Mouse (Mus musculus) MEL (cell line): ENCODE measurements at regions not wholly inside any gene's neighbourhood (a gene's known extent, or its start where the extent isn't known, plus 50 kb on each side); places are given as distances from the start of the nearest gene placed in this dataset.

Experiments
- DNase-seq: peaks from one replicate; pipeline ENCODE4 v3.0.0; 2011; ENCODE audit warnings: low read depth, low spot score
- H3K27ac ChIP-seq: 2 replicates; pipeline ENCODE4 v1.5.1; 2012; ENCODE audit warnings: low read depth, mild to moderate bottlenecking, control low read depth, low read length, moderate library complexity; ENCODE audit not compliant: control insufficient read depth
- H3K27me3 ChIP-seq, 2 experiments: fragments of 150-350 bp in 1 of 2; sonication (generic) in 1 of 2; 2 replicates each; pipeline ENCODE4 v1.6.1; 2012; ENCODE audit warnings: low read length in 2 of 2, mild to moderate bottlenecking in 2 of 2, improper control_type of control experiment in 1 of 2, moderate library complexity in 1 of 2; ENCODE audit not compliant: insufficient read depth in 2 of 2, control insufficient read depth in 1 of 2
- H3K36me3 ChIP-seq, 2 experiments: 2 replicates each; pipeline ENCODE4 v1.6.1; 2012 to 2014; ENCODE audit warnings: low read length in 2 of 2, improper control_type of control experiment in 1 of 2, inconsistent platforms in 1 of 2, mild to moderate bottlenecking in 1 of 2; ENCODE audit not compliant: insufficient read depth in 2 of 2, control insufficient read depth in 1 of 2
- H3K4me1 ChIP-seq, 2 experiments: fragments of 150-350 bp in 1 of 2; sonication (generic) in 1 of 2; 2 replicates each; pipeline ENCODE4 v1.6.1; 2012; ENCODE audit warnings: low read length in 2 of 2, improper control_type of control experiment in 1 of 2, mild to moderate bottlenecking in 1 of 2; ENCODE audit not compliant: insufficient read depth in 2 of 2, control insufficient read depth in 1 of 2
- H3K4me3 ChIP-seq, 2 experiments: fragments of 150-350 bp in 1 of 2; sonication (generic) in 1 of 2; 2 replicates each; pipeline ENCODE4 v1.5.1; 2012; ENCODE audit warnings: low read depth in 2 of 2, low read length in 2 of 2, mild to moderate bottlenecking in 2 of 2, moderate library complexity in 2 of 2, control low read depth in 1 of 2, improper control_type of control experiment in 1 of 2; ENCODE audit not compliant: control insufficient read depth in 1 of 2, insufficient read depth in 1 of 2
- H3K79me2 ChIP-seq: 2 replicates; pipeline ENCODE4 v1.6.1; 2012; ENCODE audit warnings: mild to moderate bottlenecking, low read length, moderate library complexity; ENCODE audit not compliant: control insufficient read depth, poor library complexity, insufficient read depth
- H3K9ac ChIP-seq: 2 replicates; pipeline ENCODE4 v1.6.1; 2012; ENCODE audit warnings: low read depth, mild to moderate bottlenecking, control low read depth, low read length, moderate library complexity; ENCODE audit not compliant: control insufficient read depth, poor library complexity, severe bottlenecking
- H3K9me3 ChIP-seq: fragments of 150-350 bp; sonication (generic); replicated peaks from 2 replicates; pipeline ENCODE4 v1.6.1; 2012; ENCODE audit warnings: mild to moderate bottlenecking, low read length, improper control_type of control experiment, moderate library complexity; ENCODE audit not compliant: insufficient read depth
- CHD1 ChIP-seq: IDR thresholded peaks from 2 replicates; pipeline ENCODE4 v1.6.1; 2012; ENCODE audit warnings: low read depth, mild to moderate bottlenecking, inconsistent platforms, low read length, improper control_type of control experiment
- CHD2 ChIP-seq: IDR thresholded peaks from 2 replicates; pipeline ENCODE4 v1.6.1; 2011; ENCODE audit warnings: low read length, improper control_type of control experiment
- ETS1 ChIP-seq: IDR thresholded peaks from 2 replicates; pipeline ENCODE4 v1.6.1; 2012; ENCODE audit warnings: low read depth, mild to moderate bottlenecking, inconsistent platforms, low read length, improper control_type of control experiment, moderate library complexity
- GABPA ChIP-seq: IDR thresholded peaks from 2 replicates; pipeline ENCODE4 v1.6.1; 2012; ENCODE audit warnings: low read depth, mild to moderate bottlenecking, inconsistent platforms, low read length, improper control_type of control experiment, moderate library complexity
- KAT2A ChIP-seq: conservative IDR thresholded peaks from 2 replicates; pipeline ENCODE4 v1.6.1; 2012; ENCODE audit warnings: low read depth, low read length, improper control_type of control experiment, inconsistent platforms
- MAFK ChIP-seq: IDR thresholded peaks from 2 replicates; pipeline ENCODE4 v1.6.1; 2011; ENCODE audit warnings: low read depth, mild to moderate bottlenecking, low read length, improper control_type of control experiment, borderline replicate concordance
- MEF2A ChIP-seq: IDR thresholded peaks from 2 replicates; pipeline ENCODE4 v1.6.1; 2014; ENCODE audit warnings: low read depth, mild to moderate bottlenecking, inconsistent platforms, low read length, improper control_type of control experiment; ENCODE audit not compliant: poor library complexity, insufficient replicate concordance, severe bottlenecking; ENCODE audit errors: extremely low read depth
- MYB ChIP-seq: IDR thresholded peaks from 2 replicates; pipeline ENCODE4 v1.6.1; 2011; ENCODE audit warnings: mild to moderate bottlenecking, low read depth, low read length, improper control_type of control experiment
- MYC ChIP-seq: IDR thresholded peaks from 2 replicates; pipeline ENCODE4 v1.6.1; 2011; ENCODE audit warnings: low read depth, mild to moderate bottlenecking, low read length, improper control_type of control experiment, moderate library complexity
- NELFE ChIP-seq: IDR thresholded peaks from 2 replicates; pipeline ENCODE4 v1.6.1; 2011; ENCODE audit warnings: low read depth, low read length, improper control_type of control experiment
- POLR2A ChIP-seq, 2 experiments: IDR thresholded peaks; 2 replicates each; pipeline ENCODE4 v1.6.1; 2011 to 2012; ENCODE audit warnings: low read length in 2 of 2, mild to moderate bottlenecking in 2 of 2, control low read depth in 1 of 2, improper control_type of control experiment in 1 of 2, low read depth in 1 of 2, moderate library complexity in 1 of 2; ENCODE audit not compliant: control insufficient read depth in 1 of 2, insufficient read depth in 1 of 2, poor library complexity in 1 of 2
- POLR2AphosphoS2 ChIP-seq: IDR thresholded peaks from 2 replicates; pipeline ENCODE4 v1.6.1; 2011; ENCODE audit warnings: low read length, improper control_type of control experiment
- POLR2AphosphoS5 ChIP-seq: IDR thresholded peaks from 2 replicates; pipeline ENCODE4 v1.6.1; 2012; ENCODE audit warnings: low read depth, borderline replicate concordance, mild to moderate bottlenecking, inconsistent platforms, low read length, moderate library complexity, mixed read lengths
- RCOR1 ChIP-seq: IDR thresholded peaks from 2 replicates; pipeline ENCODE4 v1.6.1; 2012; ENCODE audit warnings: low read depth, mild to moderate bottlenecking, inconsistent platforms, low read length, improper control_type of control experiment
- SIN3A ChIP-seq: IDR thresholded peaks from 2 replicates; pipeline ENCODE4 v1.6.1; 2012; ENCODE audit warnings: low read length, improper control_type of control experiment, inconsistent platforms
- SMC3 ChIP-seq: IDR thresholded peaks from 2 replicates; pipeline ENCODE4 v1.6.1; 2011; ENCODE audit warnings: low read depth, low read length, improper control_type of control experiment
- TAL1 ChIP-seq: IDR thresholded peaks from 2 replicates; pipeline ENCODE4 v1.6.1; 2012; ENCODE audit warnings: mild to moderate bottlenecking, inconsistent platforms, low read length, moderate library complexity, mixed read lengths
- TBP ChIP-seq: IDR thresholded peaks from 2 replicates; pipeline ENCODE4 v1.8.0; 2011; ENCODE audit warnings: low read depth, low read length, improper control_type of control experiment
- UBTF ChIP-seq: IDR thresholded peaks from 2 replicates; pipeline ENCODE4 v1.6.1; 2012; ENCODE audit warnings: low read depth, mild to moderate bottlenecking, inconsistent platforms, low read length, improper control_type of control experiment, moderate library complexity, borderline replicate concordance; ENCODE audit not compliant: insufficient read depth
- USF1 ChIP-seq: IDR thresholded peaks from 2 replicates; pipeline ENCODE4 v1.6.1; 2014; ENCODE audit warnings: low read depth, mild to moderate bottlenecking, inconsistent platforms, low read length, improper control_type of control experiment, moderate library complexity
- USF2 ChIP-seq, 2 experiments: IDR thresholded peaks; 2 replicates each; pipeline ENCODE4 v1.6.1; 2011 to 2012; ENCODE audit warnings: improper control_type of control experiment in 2 of 2, low read length in 2 of 2, borderline replicate concordance in 1 of 2, inconsistent platforms in 1 of 2, low read depth in 1 of 2, mild to moderate bottlenecking in 1 of 2; ENCODE audit not compliant: insufficient read depth in 1 of 2
- ZC3H11A ChIP-seq: IDR thresholded peaks from 2 replicates; pipeline ENCODE4 v1.6.1; 2012; ENCODE audit warnings: low read depth, mild to moderate bottlenecking, inconsistent platforms, low read length, improper control_type of control experiment
- ZKSCAN1 ChIP-seq: IDR thresholded peaks from 2 replicates; pipeline ENCODE4 v1.6.1; 2012; ENCODE audit warnings: low read depth, mild to moderate bottlenecking, inconsistent platforms, low read length, improper control_type of control experiment, moderate library complexity
- ZMIZ1 ChIP-seq: IDR thresholded peaks from 2 replicates; pipeline ENCODE4 v1.6.1; 2012; ENCODE audit warnings: low read depth, mild to moderate bottlenecking, inconsistent platforms, low read length, improper control_type of control experiment, moderate library complexity
- ZNF384 ChIP-seq: IDR thresholded peaks from 2 replicates; pipeline ENCODE4 v1.6.1; 2012; ENCODE audit warnings: low read depth, mild to moderate bottlenecking, inconsistent platforms, low read length, improper control_type of control experiment

DNA sequence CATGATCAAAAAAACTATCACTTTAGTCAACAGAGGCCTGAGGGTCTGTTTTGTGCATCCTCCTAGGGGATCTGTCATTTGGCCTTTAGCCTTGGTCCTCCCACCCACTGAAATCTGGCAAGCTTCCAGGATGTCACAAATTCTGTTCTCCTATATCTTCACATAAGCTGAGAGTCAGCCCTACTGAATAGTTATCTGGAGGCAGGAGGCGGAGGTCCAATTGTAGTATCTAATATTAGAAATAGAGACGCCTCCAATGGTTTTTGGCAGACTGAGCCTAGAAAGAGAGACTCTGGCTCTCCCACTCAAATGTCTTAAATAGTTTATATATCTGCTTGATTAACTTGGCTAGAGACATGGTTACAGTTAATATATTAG lies 534.3 kb downstream of the Cetn3 start:
- H3K9me3 ChIP-seq, result no peaks in the 10 kb centered on the region
- no peak for DNase-seq

GRCm38 (mm10) chr13:82318395-82318794 lies 535.5 kb downstream of the Cetn3 start:
- H3K36me3 ChIP-seq, result no peaks in the 10 kb centered on the region
- no peaks in the 10 kb centered on the region for H3K9me3 ChIP-seq
- H3K4me1 ChIP-seq, result no peaks in the 10 kb centered on the region
- H3K27me3 ChIP-seq, result no peaks in the 10 kb centered on the region
- no peak overlapping the region for H3K9ac ChIP-seq
- no peak overlapping the region for H3K27ac ChIP-seq
- H3K4me3 ChIP-seq, result no peak overlapping the region
- no peaks in the 10 kb centered on the region for H3K79me2 ChIP-seq
- no peak for DNase-seq
- TF ChIP-seq MAFK (no peak), CHD2 (no peak), ZKSCAN1 (no peak)

More for the DNA sequence above, 534.3 kb downstream of the Cetn3 start:
- Histone ChIP-seq H3K4me3 (no peak overlapping the region), H3K79me2 (no peaks in the 10 kb centered on the region), H3K9ac (no peak overlapping the region), H3K27ac (no peak overlapping the region), H3K4me1 (no peaks in the 10 kb centered on the region), H3K36me3 (no peaks in the 10 kb centered on the region), H3K27me3 (no peaks in the 10 kb centered on the region)
- TF ChIP-seq MAFK (no peak), MEF2A (no peak), MYC (no peak), RCOR1 (no peak), MYB (no peak), POLR2AphosphoS2 (no peak), TAL1 (no peak), USF2 (IDR thresholded peaks at IDR 0.05; ENCODE audit: borderline replicate concordance in 1 of 2, insufficient read depth in 1 of 2, low read depth in 1 of 2, low read length in 2 of 2) (no peak), KAT2A (no peak), CHD1 (no peak)

- Histone ChIP-seq H3K9me3 (no peaks in the 10 kb centered on the region), H3K27ac (no peak overlapping the region), H3K4me3 (no peak overlapping the region), H3K4me1 (no peaks in the 10 kb centered on the region), H3K79me2 (no peaks in the 10 kb centered on the region), H3K9ac (no peak overlapping the region), H3K27me3 (no peaks in the 10 kb centered on the region), H3K36me3 (no peaks in the 10 kb centered on the region)
- no peak for TF ChIP-seq POLR2A (IDR thresholded peaks at IDR 0.05; ENCODE audit: control insufficient read depth in 1 of 2, insufficient read depth in 1 of 2, low read depth in 1 of 2, low read length in 2 of 2, poor library complexity in 1 of 2)
- TF ChIP-seq NELFE, result no peak
- no peak for TF ChIP-seq POLR2AphosphoS5
- no peak for TF ChIP-seq MEF2A
- TF ChIP-seq GABPA, result no peak
- no peak for TF ChIP-seq USF2 (IDR thresholded peaks at IDR 0.05; ENCODE audit: borderline replicate concordance in 1 of 2, insufficient read depth in 1 of 2, low read depth in 1 of 2, low read length in 2 of 2)
- no peak for TF ChIP-seq TAL1
- no peak for TF ChIP-seq MYC
- no peak for TF ChIP-seq SIN3A
- TF ChIP-seq KAT2A, result no peak
- TF ChIP-seq ZMIZ1, result no peak
- TF ChIP-seq ZNF384, result no peak
- no peak for TF ChIP-seq ZC3H11A
- no peak for TF ChIP-seq USF1
- TF ChIP-seq MYB, result no peak
- no peak for TF ChIP-seq TBP
- TF ChIP-seq UBTF, result no peak
- no peak for TF ChIP-seq ETS1
- no peak for TF ChIP-seq SMC3
- no peak for DNase-seq
Measured at GRCm38 (mm10) chr13:82354355-82354754, 571.5 kb downstream of the Cetn3 start.
